Mouse (Mus musculus) stomach, postnatal 0 days (tissue): ENCODE data around the gene Umps.

ENCODE experiments used
- CTCF ChIP-seq: IDR thresholded peaks from 2 replicates; pipeline ENCODE4 v1.5.1; 2016; ENCODE audit warnings: antibody characterized with exemption, low read depth, mild to moderate bottlenecking, moderate library complexity
- EP300 ChIP-seq: optimal IDR thresholded peaks from 2 replicates; pipeline ENCODE3; 2016; ENCODE audit warnings: antibody characterized with exemption

DNA sequence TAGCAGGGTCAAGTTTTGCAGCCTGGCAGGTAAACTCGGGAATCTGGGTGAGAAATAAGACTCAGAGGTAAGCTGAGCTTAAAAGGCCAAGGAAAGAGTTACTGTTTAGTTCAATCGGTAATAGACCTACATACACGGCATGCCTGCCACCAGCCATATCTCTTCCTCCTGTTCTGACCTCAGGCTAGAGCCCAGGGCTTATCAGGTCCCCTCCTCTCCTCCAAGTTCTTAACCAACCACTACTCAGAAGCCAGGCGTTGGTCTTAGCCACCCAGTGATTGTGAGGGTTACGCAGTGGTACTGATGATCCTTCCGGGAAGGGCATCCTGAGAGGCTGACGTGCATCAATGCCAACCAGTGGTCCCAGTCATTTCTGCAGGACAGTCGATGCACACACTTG is 43.1 kb downstream of the Umps start:
- TF ChIP-seq CTCF (no peak), EP300 (no peak)
